Mouse (Mus musculus) heart, postnatal 10 days (tissue): ENCODE measurements at regions not wholly inside any gene's neighbourhood (a gene's known extent, or its start where the extent isn't known, plus 50 kb on each side); places are given as distances from the start of the nearest gene placed in this dataset.

Experiments
- DNase-seq, 2 experiments: peaks; one replicate each; pipeline ENCODE4 v3.0.0; 2021
- intact Hi-C: fragments of 180-260 bp; cut with DNase I; formaldehyde crosslinking; loops from one replicate; pipeline ENCODE4 v1.15.1; 2025

- intact Hi-C loops: loop anchor here (2.0 to 10.0 kb wide), 4 partner anchors 37 to 310 kb away; no protein-coding TSS in a partner anchor
- DNase-seq: peak; percentile 53 to 58
Measured at GRCm38 (mm10) chrX:13344701-13345100, 63.9 kb downstream of the Ddx3x start.

GRCm38 (mm10) chrX:13345126-13345525 lies 64.4 kb downstream of the Ddx3x start:
- intact Hi-C loops: loop anchor here (2.0 to 10.0 kb wide), 3 partner anchors 103 to 310 kb away; no protein-coding TSS in a partner anchor
- no peak for DNase-seq

GRCm38 (mm10) chrX:13346011-13346631 lies 65.4 kb downstream of the Ddx3x start:
- DNase-seq: peak; percentile 10 to 30
- intact Hi-C loops: loop anchor here (2.0 to 10.0 kb wide), 3 partner anchors 65 to 309 kb away; partner anchors contain the start of gene Ddx3x

- intact Hi-C loops: loop anchor here (2.0 to 10.0 kb wide), 3 partner anchors 66 to 308 kb away; partner anchors contain the start of gene Ddx3x
- no peak for DNase-seq
Measured at GRCm38 (mm10) chrX:13346696-13347026, 65.9 kb downstream of the Ddx3x start.

- intact Hi-C loops: loop anchor here (2.0 to 10.0 kb wide), 3 partner anchors 66 to 308 kb away; partner anchors contain the start of gene Ddx3x
- peak; percentile 79 to 81 for DNase-seq
Measured at GRCm38 (mm10) chrX:13347027-13347840, 66.5 kb downstream of the Ddx3x start.

GRCm38 (mm10) chrX:13348415-13348814 lies 67.6 kb downstream of the Ddx3x start:
- DNase-seq: no peak
- intact Hi-C loops: loop anchor here (5.0 to 10.0 kb wide), 2 partner anchors 106 to 306 kb away; no protein-coding TSS in a partner anchor

- intact Hi-C loops: loop anchor here (5.0 kb wide), 1 partner anchor 102 kb away; no protein-coding TSS in a partner anchor
- peak in 1 of 2 experiments; percentile 14 for DNase-seq
Measured at GRCm38 (mm10) chrX:13350461-13350860, 69.7 kb downstream of the Ddx3x start.

GRCm38 (mm10) chrX:13357149-13357783 lies 76.5 kb downstream of the Ddx3x start:
- intact Hi-C loops: no loop called here
- no peak for DNase-seq

- DNase-seq: no peak
- intact Hi-C loops: no loop called here
Measured at GRCm38 (mm10) chrX:13357973-13358372, 77.2 kb downstream of the Ddx3x start.

GRCm38 (mm10) chrX:13360436-13360835 lies 79.7 kb downstream of the Ddx3x start:
- intact Hi-C loops: no loop called here
- DNase-seq: no peak

GRCm38 (mm10) chrX:13370319-13370718 lies 89.5 kb downstream of the Ddx3x start:
- DNase-seq: no peak
- intact Hi-C loops: no loop called here

- DNase-seq: no peak
- intact Hi-C loops: no loop called here
Measured at GRCm38 (mm10) chrX:13372752-13373151, 92.0 kb downstream of the Ddx3x start.

- DNase-seq: no peak
- intact Hi-C loops: no loop called here
Measured at GRCm38 (mm10) chrX:13386354-13386753, 79.6 kb upstream of the Nyx start.

- DNase-seq: no peak
- intact Hi-C loops: no loop called here
Measured at GRCm38 (mm10) chrX:13398466-13398865, 67.4 kb upstream of the Nyx start.

GRCm38 (mm10) chrX:13412726-13413125 lies 53.2 kb upstream of the Nyx start:
- intact Hi-C loops: no loop called here
- no peak for DNase-seq

GRCm38 (mm10) chrX:13413135-13413534 lies 52.8 kb upstream of the Nyx start:
- DNase-seq: no peak
- intact Hi-C loops: no loop called here
